Mouse (Mus musculus) neural tube, embryonic 12.5 days (tissue): ENCODE measurements around the gene Ly75. TPM values are rescaled to one million over a fixed set of nuclear protein-coding genes. Genes with fewer than 3 reads are reported as not detected.

Experiments
- ATAC-seq: fragments of 200-750 bp; cut with Nextera tagmentation; 2 replicates; pipeline ENCODE4 v1.8.0; 2017; ENCODE audit warnings: low read depth, mild to moderate bottlenecking, moderate TSS enrichment, moderate library complexity; ENCODE audit not compliant: low FRiP score
- H3K27ac ChIP-seq: fragments of 300-500 bp; sonication (generic); 2 replicates; pipeline ENCODE4 v1.5.1; 2016
- H3K27me3 ChIP-seq: fragments of 300-500 bp; sonication (generic); replicated peaks from 2 replicates; pipeline ENCODE4 v1.6.1; 2016; ENCODE audit warnings: mild to moderate bottlenecking
- H3K36me3 ChIP-seq: fragments of 300-500 bp; sonication (generic); 2 replicates; pipeline ENCODE4 v1.6.1; 2016; ENCODE audit warnings: mild to moderate bottlenecking
- H3K4me1 ChIP-seq: fragments of 300-500 bp; sonication (generic); 2 replicates; pipeline ENCODE4 v1.6.1; 2016
- H3K4me2 ChIP-seq: fragments of 300-500 bp; sonication (generic); replicated peaks from 2 replicates; pipeline ENCODE4 v1.6.1; 2016; ENCODE audit warnings: mild to moderate bottlenecking
- H3K4me3 ChIP-seq: fragments of 300-500 bp; sonication (generic); 2 replicates; pipeline ENCODE4 v1.5.1; 2016
- H3K9ac ChIP-seq: fragments of 300-500 bp; sonication (generic); 2 replicates; pipeline ENCODE4 v1.6.1; 2016; ENCODE audit warnings: mild to moderate bottlenecking
- H3K9me3 ChIP-seq: fragments of 300-500 bp; sonication (generic); 2 replicates; pipeline ENCODE4 v1.6.1; 2016; ENCODE audit warnings: mild to moderate bottlenecking
- WGBS: fragments of 180-500 bp; shearing (Covaris S2); methylation state at CpG from one replicate; pipeline ENCODE4 v1.1.7; 2016; 5-methylcytosine and 5-hydroxymethylcytosine counted together
- polyA plus RNA-seq: library from polyadenylated mRNA; unstranded; fragments of >200 nt; fragmentation: Nextera tagmentation; extraction: Ambion mirVana; gene quantifications from 2 replicates; pipeline ENCODE4 v1.2.1, GENCODE M21; 2016

Gene Ly75
- polyA plus RNA-seq, 1 experiment from 2014 or later: 1.6 TPM

- H3K4me1 ChIP-seq: no peaks in the 10 kb centered on the region
- H3K27me3 ChIP-seq: no peaks in the 10 kb centered on the region
- 97% methylated on average over 5 of the region's 5 CpGs for WGBS
- no peak overlapping the region for H3K27ac ChIP-seq
- no peaks in the 10 kb centered on the region; the same call in 1 of the 2 replicates for H3K36me3 ChIP-seq
- no peak overlapping the region for H3K9ac ChIP-seq
- no peak overlapping the region for H3K4me2 ChIP-seq
- no peak overlapping the region for H3K4me3 ChIP-seq
- no peak for ATAC-seq
- peaks cover 5% of the 10 kb centered on the region; the same call in 1 of the 2 replicates for H3K9me3 ChIP-seq
These were observed 123.9 kb downstream of the Ly75 start for GRCm38 (mm10) chr2:60259186-60259585.

- no peak overlapping the region for H3K27ac ChIP-seq
- H3K36me3 ChIP-seq: no peaks in the 10 kb centered on the region; the same call in 1 of the 2 replicates
- no peak for ATAC-seq
- WGBS: 89% methylated on average over 2 of the region's 2 CpGs
- no peak overlapping the region for H3K9ac ChIP-seq
- H3K27me3 ChIP-seq: no peaks in the 10 kb centered on the region
- H3K4me2 ChIP-seq: no peak overlapping the region
- peaks cover 5% of the 10 kb centered on the region; the same call in 1 of the 2 replicates for H3K9me3 ChIP-seq
- H3K4me1 ChIP-seq: no peaks in the 10 kb centered on the region
- H3K4me3 ChIP-seq: no peak overlapping the region
These were observed 126.4 kb downstream of the Ly75 start for GRCm38 (mm10) chr2:60256751-60257150.

GRCm38 (mm10) chr2:60253506-60253905, 129.6 kb downstream of the Ly75 start:
- ATAC-seq: no peak
- Histone ChIP-seq H3K27me3 (no peaks in the 10 kb centered on the region), H3K4me1 (no peaks in the 10 kb centered on the region), H3K27ac (no peak overlapping the region), H3K9ac (no peak overlapping the region), H3K9me3 (peaks cover 5% of the 10 kb centered on the region; the same call in 1 of the 2 replicates), H3K36me3 (peaks cover 7% of the 10 kb centered on the region; the same call in 1 of the 2 replicates), H3K4me2 (no peak overlapping the region), H3K4me3 (no peak overlapping the region)

GRCm38 (mm10) chr2:60252782-60253181, 130.3 kb downstream of the Ly75 start:
- Histone ChIP-seq H3K36me3 (peaks cover 7% of the 10 kb centered on the region; the same call in 1 of the 2 replicates), H3K9ac (no peak overlapping the region), H3K9me3 (no peaks in the 10 kb centered on the region), H3K4me3 (no peak overlapping the region), H3K4me1 (no peaks in the 10 kb centered on the region), H3K27me3 (no peaks in the 10 kb centered on the region), H3K27ac (no peak overlapping the region), H3K4me2 (no peak overlapping the region)
- no peak for ATAC-seq
- 89% methylated on average over 4 of the region's 4 CpGs for WGBS

Other genes with a start within 250 kb of the Ly75 start
- 78.3 and 80.1 TPM in 2 replicates for gene Baz2b, start 173.5 kb downstream of the Ly75 start, polyA plus RNA-seq
- gene March7, start 173.4 kb downstream of the Ly75 start, polyA plus RNA-seq: 85.0 and 88.7 TPM in 2 replicates
- 14.8 and 15.1 TPM in 2 replicates for gene Cd302, start 98.8 kb downstream of the Ly75 start, polyA plus RNA-seq
- 0.51 and 1.3 TPM in 2 replicates for gene Pla2r1, start 170.0 kb upstream of the Ly75 start, polyA plus RNA-seq